Mouse (Mus musculus) embryonic fibroblast, embryonic 13.5 days (primary cell): ENCODE results near the gene Stra8.

Experiments used
- CTCF ChIP-seq: IDR thresholded peaks from 2 replicates; pipeline ENCODE4 v1.5.1; 2011; ENCODE audit warnings: mild to moderate bottlenecking, control low read depth, low read length, moderate library complexity, borderline replicate concordance; ENCODE audit not compliant: insufficient read depth
- POLR2A ChIP-seq: IDR thresholded peaks from 2 replicates; pipeline ENCODE4 v1.6.1; 2011; ENCODE audit warnings: low read depth, mild to moderate bottlenecking, control low read depth, low read length, moderate library complexity

DNA sequence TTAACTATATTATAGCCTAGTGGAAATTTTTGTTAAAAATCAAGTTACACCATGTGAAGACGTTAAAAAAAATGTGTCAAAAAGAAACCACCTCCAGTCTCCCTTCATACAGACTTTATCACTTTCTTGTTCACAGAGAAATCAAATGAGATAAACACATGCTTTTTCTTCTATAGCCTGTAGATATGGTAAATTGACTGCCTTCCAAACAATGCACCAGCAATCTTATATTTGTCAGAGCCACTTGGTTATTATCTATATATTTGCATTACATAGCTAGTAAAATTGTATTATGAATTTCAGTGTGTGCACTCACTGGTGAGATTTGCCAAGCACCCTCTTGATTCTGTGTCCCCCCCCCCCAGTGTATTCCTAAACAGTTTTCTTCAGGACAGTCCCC is 12.7 kb downstream of the Stra8 start:
- TF ChIP-seq CTCF (no peak), POLR2A (no peak)
